Mouse (Mus musculus): Measurements from ENCODE around the gene Tac4.

- TF ChIP-seq ZMIZ1 (IDR thresholded peaks at IDR 0.05; ENCODE audit: low read depth, low read length) = no peak
- TF ChIP-seq ELF1 (IDR thresholded peaks at IDR 0.05; ENCODE audit: low read depth, low read length) = peak; percentile 96
- peak; percentile 59; the same call in 1 of the 2 replicates for TF ChIP-seq MEF2A (IDR thresholded peaks at IDR 0.05; ENCODE audit: borderline replicate concordance, low read depth, low read length)
- peak; percentile 48; the same call in 1 of the 2 replicates for TF ChIP-seq MAZ (IDR thresholded peaks at IDR 0.05; ENCODE audit: low read depth, low read length)
- no peak for TF ChIP-seq CTCF (conservative IDR thresholded peaks at IDR 0.05 in 1 of 2, IDR thresholded peaks at IDR 0.05 in 1 of 2; ENCODE audit: low read depth in 2 of 2, low read length in 2 of 2)
- no peak for TF ChIP-seq ZC3H11A (IDR thresholded peaks at IDR 0.05; ENCODE audit: low read depth, low read length)
- TF ChIP-seq POLR2A (IDR thresholded peaks at IDR 0.05; ENCODE audit: low read depth, low read length) = peak; percentile 89; the same call in 1 of the 2 replicates
- no peak for TF ChIP-seq ZNF384 (IDR thresholded peaks at IDR 0.05; ENCODE audit: low read depth, low read length)
- TF ChIP-seq E2F4 (IDR thresholded peaks at IDR 0.05; ENCODE audit: insufficient replicate concordance, low read depth, low read length) = 0 out of 2 replicates have a peak, but pooled peaks have one; percentile 5
- no peak for TF ChIP-seq CHD1 (IDR thresholded peaks at IDR 0.05; ENCODE audit: low read depth, low read length)
- TF ChIP-seq TCF12 (IDR thresholded peaks at IDR 0.05; ENCODE audit: low read depth, low read length) = peak; percentile 19
- peak; percentile 93 for TF ChIP-seq USF2 (conservative IDR thresholded peaks at IDR 0.05; ENCODE audit: low read depth, low read length)
- peak; percentile 81 for TF ChIP-seq NELFE (IDR thresholded peaks at IDR 0.05; ENCODE audit: low read depth, low read length)
These were observed 48.8 kb downstream of the Tac4 start, which contains the start of gene Kat7 for GRCm38 (mm10) chr11:95310007-95310647.
